Mouse (Mus musculus) kidney, embryonic 16.5 days (tissue): ENCODE results near the gene Gm10577. TPM values are rescaled to one million over a fixed set of nuclear protein-coding genes. Genes with fewer than 3 reads are reported as not detected.

Experiments
- ATAC-seq: fragments of 200-750 bp; cut with Nextera tagmentation; 2 replicates; pipeline ENCODE4 v1.8.0; 2017; ENCODE audit warnings: moderate TSS enrichment; ENCODE audit not compliant: low FRiP score, low TSS enrichment
- H3K27ac ChIP-seq: fragments of 300-500 bp; sonication (generic); 2 replicates; pipeline ENCODE4 v1.5.1; 2014; ENCODE audit warnings: low read length
- H3K27me3 ChIP-seq: fragments of 300-500 bp; sonication (generic); 2 replicates; pipeline ENCODE4 v1.6.1; 2014; ENCODE audit warnings: low read length, control low read depth, mixed read lengths; ENCODE audit not compliant: insufficient read depth
- H3K36me3 ChIP-seq: fragments of 300-500 bp; sonication (generic); 2 replicates; pipeline ENCODE4 v1.6.1; 2014; ENCODE audit warnings: low read length, control low read depth, mixed read lengths; ENCODE audit not compliant: insufficient read depth
- H3K4me1 ChIP-seq: fragments of 300-500 bp; sonication (generic); 2 replicates; pipeline ENCODE4 v1.6.1; 2014; ENCODE audit warnings: low read length, control low read depth, mixed read lengths; ENCODE audit not compliant: insufficient read depth
- H3K4me2 ChIP-seq: fragments of 300-500 bp; sonication (generic); replicated peaks from 2 replicates; pipeline ENCODE4 v1.6.1; 2014; ENCODE audit warnings: low read depth, low read length
- H3K4me3 ChIP-seq: fragments of 300-500 bp; sonication (generic); 2 replicates; pipeline ENCODE4 v1.5.1; 2014; ENCODE audit warnings: mild to moderate bottlenecking, low read length
- H3K9ac ChIP-seq: fragments of 300-500 bp; sonication (generic); replicated peaks from 2 replicates; pipeline ENCODE4 v1.6.1; 2014; ENCODE audit warnings: low read length
- H3K9me3 ChIP-seq: fragments of 300-500 bp; sonication (generic); 2 replicates; pipeline ENCODE4 v1.6.1; 2016; ENCODE audit warnings: low read length, control low read depth
- WGBS: fragments of 180-500 bp; shearing (Covaris S2); extraction: QIAGEN DNeasy Blood & Tissue Kit; methylation state at CpG from one replicate; pipeline ENCODE4 v1.1.7; 2014; 5-methylcytosine and 5-hydroxymethylcytosine counted together
- polyA plus RNA-seq: library from polyadenylated mRNA; unstranded; fragments of >200 nt; fragmentation: Nextera tagmentation; extraction: Ambion mirVana; gene quantifications from 2 replicates; pipeline ENCODE4 v1.2.1, GENCODE M21; 2015

Gm10577 gene
- polyA plus RNA-seq, 1 experiment from 2014 or later, result not detected

DNA sequence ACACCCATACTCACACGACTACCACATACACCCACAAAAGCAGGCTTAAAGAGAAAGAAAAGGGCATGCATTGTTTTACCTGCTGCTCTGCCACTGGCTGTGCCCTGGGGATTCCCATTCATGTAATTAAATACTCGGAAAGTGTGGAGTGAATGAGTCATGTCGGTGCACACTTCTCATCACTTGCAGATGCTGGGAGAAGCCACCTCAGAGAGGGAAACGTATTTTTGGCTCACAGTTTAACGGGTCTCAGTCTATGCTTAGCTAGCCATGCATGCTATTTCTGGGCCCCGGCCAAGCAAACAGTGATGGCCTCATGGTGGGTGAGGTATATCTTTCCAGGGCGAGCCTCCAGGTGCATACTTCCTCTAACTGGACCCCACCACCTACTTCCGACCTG, 21.6 kb downstream of the Gm10577 start:
- Histone ChIP-seq H3K4me1 (peaks cover 8% of the 10 kb centered on the region), H3K27ac (no peak overlapping the region), H3K9ac (no peak overlapping the region), H3K36me3 (peaks cover 31% of the 10 kb centered on the region), H3K4me2 (no peak overlapping the region), H3K27me3 (no peaks in the 10 kb centered on the region), H3K9me3 (no peaks in the 10 kb centered on the region), H3K4me3 (no peak overlapping the region)
- WGBS, result 69% methylated on average over 8 of the region's 8 CpGs
- ATAC-seq, result no peak

DNA sequence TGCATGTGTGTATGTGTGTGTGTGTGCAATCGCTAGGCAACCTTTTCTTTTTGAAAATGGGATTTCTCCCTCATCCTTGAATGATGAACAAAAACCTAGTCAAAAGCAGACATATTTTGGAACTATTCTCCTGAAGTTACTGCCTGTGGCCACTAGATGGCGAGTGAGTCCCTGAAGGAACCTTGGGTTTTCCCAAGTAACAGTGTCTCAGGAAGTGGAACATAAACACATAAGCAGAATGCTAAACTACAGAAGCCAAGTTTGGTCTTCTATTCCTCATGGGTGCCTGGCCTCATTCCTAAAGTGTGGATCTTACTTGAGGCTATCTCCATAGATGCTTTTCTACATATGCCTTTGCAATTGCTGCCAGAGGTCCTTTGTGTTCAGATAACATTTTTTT, 22.4 kb downstream of the Gm10577 start:
- ATAC-seq, result no peak
- Histone ChIP-seq H3K4me2 (no peak overlapping the region), H3K9ac (no peak overlapping the region), H3K4me1 (peaks cover 8% of the 10 kb centered on the region), H3K27ac (no peak overlapping the region), H3K27me3 (no peaks in the 10 kb centered on the region), H3K9me3 (no peaks in the 10 kb centered on the region), H3K4me3 (no peak overlapping the region), H3K36me3 (peaks cover 31% of the 10 kb centered on the region)
- WGBS, result 20% methylated on average over 2 of the region's 2 CpGs

DNA sequence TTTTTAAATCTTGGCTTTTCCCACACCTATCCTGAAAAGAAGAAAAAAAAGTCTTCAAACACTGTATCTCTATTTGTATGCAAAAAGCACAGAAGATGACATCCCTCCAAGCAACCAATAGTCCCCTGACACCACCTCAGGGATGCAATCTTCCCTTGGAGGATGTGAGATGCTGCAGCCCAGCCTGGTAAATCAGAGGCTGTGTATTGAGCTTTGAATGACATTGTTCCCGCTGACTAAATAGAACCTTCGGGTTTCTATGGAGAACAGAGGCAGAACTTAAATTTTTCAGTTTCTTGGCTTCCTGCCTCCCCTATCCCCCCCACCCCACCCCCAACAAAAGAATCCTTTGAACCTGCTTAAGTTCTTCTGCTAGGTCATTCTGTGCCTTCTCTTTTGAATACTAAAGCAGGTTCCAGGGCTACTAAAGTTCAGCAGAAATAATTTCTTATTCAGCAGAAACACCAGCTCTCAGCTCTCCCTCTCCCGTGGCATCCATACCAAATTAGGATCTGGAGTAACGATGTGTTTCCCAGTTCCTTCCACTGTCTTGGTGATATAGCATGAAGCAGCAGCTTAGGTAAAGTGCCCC, 24.3 kb downstream of the Gm10577 start:
- no peak for ATAC-seq
- Histone ChIP-seq H3K4me3 (no peak overlapping the region), H3K4me1 (peaks cover 20% of the 10 kb centered on the region), H3K36me3 (peaks cover 29% of the 10 kb centered on the region; the same call in 1 of the 2 replicates), H3K4me2 (no peak overlapping the region), H3K9ac (no peak overlapping the region), H3K9me3 (no peaks in the 10 kb centered on the region), H3K27me3 (no peaks in the 10 kb centered on the region), H3K27ac (no peak overlapping the region)
- WGBS, result 82% methylated on average over 4 of the region's 4 CpGs

DNA sequence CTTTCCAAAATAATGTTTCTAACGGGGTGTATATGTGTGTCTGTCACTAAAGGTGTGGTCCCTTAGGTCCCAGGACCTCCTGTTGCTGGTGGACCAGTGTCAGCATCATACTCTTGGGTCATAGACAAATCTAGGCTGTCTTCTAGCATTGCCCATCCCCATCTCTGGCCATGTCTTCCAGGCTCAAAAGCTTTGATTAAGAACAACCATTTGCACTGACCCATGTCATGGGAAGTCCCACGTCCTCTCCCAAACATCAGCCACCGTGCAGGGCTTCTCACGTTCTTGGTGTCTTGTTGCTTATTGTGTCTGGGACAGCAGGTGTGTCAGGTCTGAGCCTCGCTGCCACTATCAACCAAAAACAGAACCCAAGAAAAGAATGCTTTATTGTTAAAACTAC, 24.9 kb downstream of the Gm10577 start:
- WGBS, result 56% methylated on average over 5 of the region's 5 CpGs
- Histone ChIP-seq H3K36me3 (peaks cover 28% of the 10 kb centered on the region; the same call in 1 of the 2 replicates), H3K9me3 (no peaks in the 10 kb centered on the region)

DNA sequence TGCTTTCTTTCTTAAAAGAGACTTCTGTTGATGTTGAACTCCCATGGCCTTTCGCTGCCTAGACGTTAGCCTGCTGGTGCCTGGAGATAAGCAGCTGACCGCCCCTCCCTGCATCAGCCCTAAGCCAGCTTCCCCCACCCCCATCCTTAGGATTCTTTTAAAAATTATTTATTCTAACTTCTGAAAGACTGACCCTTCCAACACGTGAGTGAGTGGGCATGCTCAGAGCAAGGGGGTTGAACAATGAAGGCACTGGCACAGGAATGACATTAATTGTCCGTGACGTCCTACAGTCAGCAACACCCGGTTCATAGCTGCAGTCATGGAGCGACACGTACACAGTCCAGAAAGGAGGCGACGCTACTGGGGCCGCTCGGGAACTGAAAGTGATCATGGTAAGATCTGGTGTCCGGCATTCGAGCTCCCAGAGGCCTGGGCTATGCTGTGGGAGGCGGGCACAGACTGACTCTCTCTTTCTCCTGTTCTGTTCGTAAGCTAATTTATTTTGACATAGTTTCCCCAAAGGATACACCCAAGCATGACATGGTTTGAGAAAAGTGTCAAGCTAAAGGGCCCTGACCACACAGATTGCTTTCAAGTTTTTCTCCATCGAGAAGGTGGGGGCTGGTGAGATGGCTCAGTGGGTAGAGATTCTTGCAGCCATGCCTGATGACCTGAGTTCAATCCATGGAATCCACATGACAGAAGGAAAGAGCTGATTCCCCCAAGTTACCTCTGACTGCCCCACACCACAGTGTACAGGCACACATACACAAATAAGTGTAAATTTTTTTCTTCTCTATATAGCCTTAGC, 25.8 kb downstream of the Gm10577 start:
- H3K4me2 ChIP-seq, result no peak overlapping the region
- peaks cover 33% of the 10 kb centered on the region for H3K36me3 ChIP-seq
- 36% methylated on average over 18 of the region's 18 CpGs for WGBS
- no peak overlapping the region for H3K4me3 ChIP-seq
- H3K9me3 ChIP-seq, result no peaks in the 10 kb centered on the region
- peak overlapping the region; percentile 59 for H3K27ac ChIP-seq
- H3K4me1 ChIP-seq, result peaks cover 33% of the 10 kb centered on the region
- peak; percentile 69 for ATAC-seq
- no peaks in the 10 kb centered on the region for H3K27me3 ChIP-seq
- 0 out of 2 replicates have a peak overlapping the region, but pooled peaks have one; percentile 15 for H3K9ac ChIP-seq

More for the DNA sequence above, 24.9 kb downstream of the Gm10577 start:
- H3K27me3 ChIP-seq, result no peaks in the 10 kb centered on the region
- H3K4me3 ChIP-seq, result no peak overlapping the region
- no peak overlapping the region for H3K27ac ChIP-seq
- H3K9ac ChIP-seq, result no peak overlapping the region
- H3K4me2 ChIP-seq, result no peak overlapping the region
- ATAC-seq, result no peak
- H3K4me1 ChIP-seq, result peaks cover 23% of the 10 kb centered on the region

DNA sequence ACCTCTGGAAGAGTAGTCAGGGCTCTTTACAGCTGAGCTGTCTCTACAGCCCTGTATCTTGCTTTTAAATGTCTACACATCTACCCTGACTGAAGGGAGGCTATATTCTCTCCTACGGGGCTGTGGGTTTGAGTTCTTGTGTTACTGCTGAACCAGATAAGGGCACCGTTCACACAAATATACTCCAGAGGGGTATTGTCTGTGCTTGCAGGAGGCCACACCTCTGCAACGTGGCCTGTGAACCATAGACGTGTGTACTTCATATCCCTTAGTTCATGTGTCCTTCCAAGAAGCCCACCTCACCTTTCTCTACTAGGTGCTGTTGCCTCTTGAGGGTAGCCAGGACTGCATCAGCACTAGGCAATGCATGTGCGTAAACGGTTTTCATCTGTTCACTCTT, 28.4 kb downstream of the Gm10577 start:
- Histone ChIP-seq H3K4me1 (peaks cover 33% of the 10 kb centered on the region), H3K4me2 (no peak overlapping the region), H3K36me3 (peaks cover 44% of the 10 kb centered on the region), H3K27me3 (no peaks in the 10 kb centered on the region), H3K4me3 (no peak overlapping the region), H3K27ac (peak overlapping the region; percentile 41; the same call in 1 of the 2 replicates), H3K9ac (0 out of 2 replicates have a peak overlapping the region, but pooled peaks have one; percentile 23), H3K9me3 (no peaks in the 10 kb centered on the region)
- ATAC-seq, result no peak
- WGBS, result 73% methylated on average over 6 of the region's 6 CpGs

DNA sequence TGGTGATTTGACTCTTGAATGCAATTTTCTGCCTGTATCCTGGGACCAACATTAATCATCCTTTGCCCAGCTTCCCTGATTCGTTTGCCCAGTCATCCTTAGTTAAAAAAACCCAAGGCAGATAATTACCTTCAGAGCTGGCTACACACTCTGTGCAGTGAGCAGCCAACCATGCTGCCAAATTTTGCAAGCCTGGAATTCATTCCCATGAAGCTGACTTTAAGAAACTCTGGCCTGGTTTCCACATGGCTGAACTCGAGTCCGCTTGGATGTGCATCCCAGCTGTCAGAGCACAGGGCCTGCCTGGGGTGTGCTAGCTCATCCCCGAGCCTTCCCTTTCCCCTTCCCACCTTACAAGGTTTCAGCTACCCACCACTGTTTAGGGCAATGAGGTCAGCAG, 29.5 kb downstream of the Gm10577 start:
- peaks cover 47% of the 10 kb centered on the region for H3K36me3 ChIP-seq
- 40% methylated on average over 4 of the region's 4 CpGs for WGBS
- peak overlapping the region; percentile 79 for H3K27ac ChIP-seq
- no peaks in the 10 kb centered on the region for H3K27me3 ChIP-seq
- H3K9ac ChIP-seq, result no peak overlapping the region
- H3K4me1 ChIP-seq, result peaks cover 33% of the 10 kb centered on the region
- H3K4me3 ChIP-seq, result no peak overlapping the region
- H3K9me3 ChIP-seq, result 0 out of 2 replicates have a peak, but pooled peaks cover 3% of the 10 kb centered on the region
- peak; percentile 79 for ATAC-seq
- no peak overlapping the region for H3K4me2 ChIP-seq

DNA sequence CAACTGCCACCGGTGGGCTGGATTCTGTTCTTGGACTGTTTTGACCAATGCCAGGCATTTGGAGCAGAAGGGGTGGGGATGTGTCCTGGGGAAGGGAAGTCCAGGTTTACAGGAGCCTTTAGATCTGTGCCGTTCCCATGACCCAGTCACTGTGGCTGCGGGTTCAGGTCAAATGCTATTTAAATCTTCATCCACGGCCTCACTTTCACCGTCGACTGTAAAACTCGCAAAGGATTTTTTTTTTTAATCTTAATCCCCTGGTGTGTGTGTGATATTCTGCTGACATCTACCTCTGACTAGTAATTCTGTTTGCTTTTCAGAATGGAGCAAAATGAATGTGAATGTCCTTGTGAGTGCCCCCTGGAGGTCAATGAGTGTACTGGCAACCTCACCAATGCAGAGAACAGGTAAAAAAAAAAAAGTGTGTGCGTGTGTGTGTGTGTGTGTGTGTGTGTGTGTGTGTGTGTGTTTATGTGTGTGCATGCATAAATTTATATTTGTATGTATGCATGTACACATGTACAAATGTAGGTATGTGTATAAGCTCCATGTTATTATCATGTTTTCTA, 32.2 kb downstream of the Gm10577 start:
- H3K9me3 ChIP-seq, result 0 out of 2 replicates have a peak, but pooled peaks cover 3% of the 10 kb centered on the region
- H3K9ac ChIP-seq, result no peak overlapping the region
- 76% methylated on average over 8 of the region's 8 CpGs for WGBS
- H3K4me1 ChIP-seq, result peaks cover 24% of the 10 kb centered on the region
- peaks cover 51% of the 10 kb centered on the region for H3K36me3 ChIP-seq
- H3K27me3 ChIP-seq, result no peaks in the 10 kb centered on the region
- no peak overlapping the region for H3K4me2 ChIP-seq
- ATAC-seq, result no peak
- no peak overlapping the region for H3K4me3 ChIP-seq
- no peak overlapping the region for H3K27ac ChIP-seq

DNA sequence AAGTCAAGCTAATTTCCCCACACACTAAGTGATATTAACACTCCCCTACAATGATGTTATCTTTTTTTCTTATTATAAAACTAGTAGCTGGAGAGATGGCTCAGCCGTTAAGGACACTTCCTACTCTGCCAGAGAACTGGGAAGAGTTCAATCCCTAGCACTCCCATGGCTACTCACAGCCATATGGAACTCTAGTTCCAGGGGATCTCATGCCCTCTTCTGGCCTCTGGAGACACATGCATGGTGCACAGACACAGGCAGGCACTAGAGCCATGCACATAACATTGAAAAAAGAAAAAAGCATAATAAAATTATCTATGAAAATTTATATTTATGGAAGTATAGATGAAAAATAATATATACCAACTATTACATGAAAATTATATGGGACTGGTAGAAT, 33.3 kb downstream of the Gm10577 start:
- 90% methylated on average over 1 of the region's 1 CpGs for WGBS
- no peak for ATAC-seq
- Histone ChIP-seq H3K4me1 (peaks cover 23% of the 10 kb centered on the region), H3K36me3 (peaks cover 47% of the 10 kb centered on the region), H3K4me3 (no peak overlapping the region), H3K27me3 (no peaks in the 10 kb centered on the region), H3K27ac (no peak overlapping the region), H3K4me2 (no peak overlapping the region), H3K9me3 (0 out of 2 replicates have a peak, but pooled peaks cover 3% of the 10 kb centered on the region), H3K9ac (no peak overlapping the region)
